Mouse (Mus musculus): Measurements from ENCODE around the gene E130308A19Rik. TPM values are rescaled to one million over a fixed set of nuclear protein-coding genes. Genes with fewer than 3 reads are reported as not detected.

Gene E130308A19Rik
- total RNA-seq, 2 experiments from 2014 or later, result 4.2 to 9.2 TPM

DNA sequence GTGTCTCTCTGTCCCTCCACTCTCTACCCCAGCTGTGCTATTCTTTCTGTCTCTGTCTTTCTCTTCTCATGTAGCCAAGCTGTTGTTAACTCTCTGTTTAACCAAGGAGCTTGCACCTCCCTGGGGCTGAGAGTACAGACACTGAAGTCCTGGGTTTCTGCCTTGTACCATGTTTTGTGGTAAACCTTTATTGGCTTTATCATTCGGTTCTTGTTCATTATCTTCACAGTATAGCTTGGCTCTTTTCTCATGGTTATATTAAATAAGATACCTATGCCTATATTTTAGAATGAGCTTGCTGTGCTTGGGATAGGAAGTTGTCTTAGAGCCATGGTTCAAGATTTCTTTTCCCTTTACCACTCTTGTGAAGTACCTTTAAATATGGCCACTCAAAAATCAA is 8.5 kb downstream of the E130308A19Rik start:
- no peak for ATAC-seq (replicated peaks; ENCODE audit: poor library complexity)

DNA sequence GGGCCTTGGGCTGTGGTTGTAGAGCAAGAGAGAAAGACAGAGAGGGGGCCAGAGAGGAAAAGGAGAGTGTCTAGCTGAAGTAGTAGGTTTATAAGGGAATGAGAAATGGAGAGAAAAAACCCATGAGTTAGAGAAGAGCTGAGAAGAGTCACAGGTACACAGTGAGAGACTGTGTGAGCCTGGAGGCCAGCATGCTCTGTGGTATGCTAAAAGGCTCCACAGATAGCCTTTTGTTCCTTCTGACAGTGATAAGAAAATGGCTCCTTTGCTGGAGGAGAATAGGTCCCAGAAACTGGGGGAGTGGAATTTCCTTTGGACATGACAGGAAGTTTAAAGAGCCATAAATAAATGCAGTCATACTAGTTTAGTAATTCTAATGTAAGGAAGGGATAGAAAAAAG is 13.2 kb downstream of the E130308A19Rik start:
- no peak for ATAC-seq (replicated peaks; ENCODE audit: poor library complexity)

DNA sequence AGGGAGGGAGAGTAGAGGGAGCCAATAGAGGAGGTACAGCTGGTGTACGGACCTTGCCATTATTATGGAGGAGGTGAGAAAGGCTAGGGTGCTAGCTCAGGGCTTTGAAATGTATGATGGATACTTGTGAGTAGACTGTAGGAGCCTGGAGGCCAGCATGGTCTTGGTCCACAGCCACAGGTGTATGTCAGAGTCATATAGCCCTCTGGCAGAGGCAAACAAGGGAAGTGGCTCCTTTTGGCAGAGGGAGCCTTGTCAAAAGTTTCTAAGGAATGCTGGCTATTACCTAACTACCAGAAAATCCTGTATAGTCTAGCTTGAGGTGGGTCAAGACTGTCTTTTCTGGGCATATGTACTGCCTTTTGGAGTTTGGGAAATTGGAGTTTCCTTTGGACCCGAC is 14.7 kb downstream of the E130308A19Rik start:
- ATAC-seq (replicated peaks; ENCODE audit: poor library complexity), result no peak

DNA sequence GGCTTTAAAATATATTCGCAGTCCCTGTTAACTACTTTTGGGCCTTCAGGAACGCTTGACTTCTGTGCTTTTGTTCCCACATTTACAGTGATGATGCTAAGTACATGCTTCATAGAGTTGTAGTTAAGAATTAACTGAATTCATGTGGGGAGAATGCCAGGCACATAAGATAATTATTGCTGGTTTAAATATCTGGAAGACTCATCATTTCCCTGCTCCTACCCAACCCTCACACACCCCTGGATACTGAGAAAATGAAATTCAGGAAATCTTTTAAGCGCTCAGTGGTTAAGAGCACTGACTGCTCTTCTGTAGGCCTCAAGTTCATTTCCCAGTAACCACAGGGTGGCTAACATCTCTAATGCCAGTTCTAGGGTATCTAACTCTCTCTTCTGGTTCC is 16.0 kb downstream of the E130308A19Rik start:
- ATAC-seq (replicated peaks; ENCODE audit: poor library complexity), result no peak

DNA sequence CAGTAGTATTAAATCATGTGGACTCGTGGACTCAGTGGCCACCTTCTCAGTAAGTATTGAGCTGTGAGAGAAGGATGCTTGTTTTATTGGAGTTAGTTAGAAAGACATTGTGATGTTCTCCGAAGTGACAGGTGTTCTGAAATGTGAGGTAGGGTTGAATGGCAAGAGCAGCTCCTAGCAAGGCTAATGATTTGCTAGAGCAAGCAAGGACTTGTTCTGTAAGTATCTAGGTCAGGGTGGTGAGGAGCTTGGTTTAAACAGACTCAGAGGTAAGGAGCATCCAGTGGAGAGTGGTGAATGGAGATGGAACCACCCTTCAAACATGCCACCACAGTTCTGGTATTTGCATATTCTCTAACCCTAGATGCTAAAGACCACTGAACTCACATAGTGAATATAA is 16.6 kb downstream of the E130308A19Rik start:
- ATAC-seq (replicated peaks; ENCODE audit: poor library complexity), result no peak

DNA sequence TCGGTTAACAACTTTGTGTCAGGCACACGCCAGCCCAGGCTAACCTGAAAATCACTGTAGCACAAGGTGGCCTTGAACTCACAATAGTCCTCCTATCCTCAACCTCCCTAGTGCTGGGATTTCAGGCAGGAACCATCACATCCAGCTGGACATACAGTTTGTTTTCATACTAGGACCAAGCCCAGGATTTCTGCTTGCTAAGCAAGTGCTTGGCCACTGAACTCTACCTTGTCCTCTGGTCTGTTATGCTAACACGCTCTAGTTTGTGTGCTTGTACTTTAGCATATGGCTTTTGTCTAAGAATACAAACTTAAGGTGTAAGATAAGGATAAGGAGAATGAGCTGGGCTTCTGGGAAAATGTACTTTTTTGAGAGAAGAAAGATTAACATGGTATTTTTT is 18.4 kb downstream of the E130308A19Rik start:
- no peak for ATAC-seq (replicated peaks; ENCODE audit: poor library complexity)

DNA sequence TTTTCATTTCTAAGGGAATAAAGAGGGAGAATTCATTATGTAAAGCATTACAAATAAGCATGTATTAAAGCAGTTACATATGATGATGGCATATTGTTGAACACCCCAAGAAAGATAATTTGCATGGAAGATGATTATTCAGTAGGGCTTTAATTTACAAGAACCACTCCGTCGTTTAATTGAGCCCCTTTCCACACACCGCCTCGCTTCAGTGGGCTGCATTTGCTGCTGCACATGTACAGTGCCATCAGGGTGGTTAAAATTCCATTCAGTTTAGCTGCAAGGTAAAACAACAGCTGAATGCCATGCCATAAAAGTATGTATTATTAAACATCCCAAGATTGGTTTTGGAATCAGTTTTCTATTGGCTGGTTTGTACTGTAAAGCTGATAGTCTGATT is 19.0 kb downstream of the E130308A19Rik start:
- ATAC-seq (replicated peaks; ENCODE audit: poor library complexity), result no peak

DNA sequence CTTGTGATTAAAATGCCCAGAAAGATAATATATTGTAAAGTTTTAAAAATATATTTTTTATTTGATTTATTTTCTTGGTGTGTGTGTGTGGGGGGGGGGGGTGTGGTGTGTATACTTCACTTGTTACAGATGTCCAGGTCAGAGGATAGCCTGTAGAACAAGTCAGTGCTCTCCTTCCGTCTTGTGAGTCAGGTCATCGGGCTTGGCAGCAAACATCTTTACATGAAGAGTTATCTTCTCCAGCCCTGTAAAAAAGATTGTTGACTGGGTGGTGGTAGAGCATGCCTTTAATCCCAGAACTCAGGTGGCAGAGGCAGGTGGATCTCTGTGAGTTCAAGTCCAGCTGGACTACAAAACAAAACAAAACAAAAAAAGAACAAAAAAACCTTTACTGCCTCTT is 19.6 kb downstream of the E130308A19Rik start:
- no peak for ATAC-seq (replicated peaks; ENCODE audit: poor library complexity)

DNA sequence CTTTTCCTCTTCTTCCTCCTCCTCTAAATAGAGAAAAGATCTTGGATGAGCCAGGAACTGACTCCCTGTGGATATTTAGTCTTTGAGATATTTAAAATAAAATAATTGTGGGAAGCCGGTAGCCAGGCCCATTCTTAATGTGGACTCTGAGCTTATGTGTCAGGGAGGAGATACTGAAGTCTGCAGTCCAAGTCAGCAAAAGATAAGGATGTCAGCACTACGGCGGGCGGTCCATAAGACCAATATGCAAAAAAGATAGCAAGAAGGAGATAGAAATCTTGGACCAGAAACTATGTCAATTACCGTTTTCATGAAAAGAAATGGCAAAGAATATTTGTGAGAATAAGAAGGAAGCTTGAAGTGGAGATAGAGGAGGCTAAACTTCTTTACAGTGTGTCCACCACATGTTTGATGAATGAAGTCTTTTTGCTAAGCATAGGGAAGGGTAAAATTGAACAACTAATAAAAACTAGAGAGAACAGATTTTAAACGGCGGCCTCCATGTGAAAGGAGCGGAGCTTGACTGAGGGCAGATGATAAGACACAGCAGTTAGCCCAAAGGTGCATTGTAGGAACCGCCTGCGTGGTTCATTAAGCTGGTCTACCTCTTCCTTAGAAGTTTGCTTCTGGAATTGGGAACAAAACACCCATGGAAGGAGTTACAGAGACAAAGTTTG is 20.1 kb downstream of the E130308A19Rik start:
- peak; percentile 78 for ATAC-seq (replicated peaks; ENCODE audit: poor library complexity)

DNA sequence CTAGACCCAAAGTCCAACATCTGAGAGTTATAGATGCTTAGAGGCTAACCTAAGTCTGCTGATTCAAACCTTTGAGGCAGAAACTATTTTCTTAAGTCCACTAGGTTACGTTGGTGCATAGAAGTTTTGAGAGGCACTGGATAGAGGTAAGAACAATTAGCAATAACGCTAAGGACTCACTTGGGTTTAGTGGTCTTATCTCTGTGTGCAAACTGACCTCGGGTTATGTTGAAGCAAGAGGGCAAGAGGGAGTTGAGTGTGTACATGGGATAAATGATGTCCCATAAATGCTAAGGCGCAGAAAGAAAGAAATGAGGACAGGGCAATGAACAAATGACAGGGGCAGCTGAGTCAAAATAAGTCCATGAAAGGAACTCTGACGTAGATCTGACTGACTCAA is 23.1 kb downstream of the E130308A19Rik start:
- ATAC-seq (replicated peaks; ENCODE audit: poor library complexity), result no peak

DNA sequence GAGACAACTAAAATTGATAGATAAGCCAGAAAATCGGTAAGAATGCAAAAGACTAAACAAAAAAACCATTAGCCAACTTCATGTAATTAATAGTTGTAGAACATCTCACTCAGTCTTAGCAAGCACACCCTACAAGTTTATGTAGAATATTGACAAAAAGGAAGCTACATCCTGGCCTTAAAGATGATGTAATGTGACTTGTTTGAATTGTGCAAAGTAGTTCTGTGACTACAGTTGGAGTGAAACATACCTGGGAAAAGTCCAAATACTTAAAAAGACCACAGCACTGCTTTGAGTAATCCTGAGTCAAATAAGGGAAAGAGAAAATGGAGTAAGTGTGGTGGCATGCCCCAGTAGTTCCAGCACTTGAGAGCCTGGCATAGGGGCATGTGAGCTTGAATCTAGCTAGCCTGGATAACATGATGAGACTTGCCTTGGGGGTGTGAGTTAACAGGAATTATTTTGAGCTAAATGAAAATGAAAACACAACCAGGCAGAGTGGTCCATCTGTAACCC is 26.2 kb downstream of the E130308A19Rik start:
- no peak for ATAC-seq (replicated peaks; ENCODE audit: poor library complexity)

DNA sequence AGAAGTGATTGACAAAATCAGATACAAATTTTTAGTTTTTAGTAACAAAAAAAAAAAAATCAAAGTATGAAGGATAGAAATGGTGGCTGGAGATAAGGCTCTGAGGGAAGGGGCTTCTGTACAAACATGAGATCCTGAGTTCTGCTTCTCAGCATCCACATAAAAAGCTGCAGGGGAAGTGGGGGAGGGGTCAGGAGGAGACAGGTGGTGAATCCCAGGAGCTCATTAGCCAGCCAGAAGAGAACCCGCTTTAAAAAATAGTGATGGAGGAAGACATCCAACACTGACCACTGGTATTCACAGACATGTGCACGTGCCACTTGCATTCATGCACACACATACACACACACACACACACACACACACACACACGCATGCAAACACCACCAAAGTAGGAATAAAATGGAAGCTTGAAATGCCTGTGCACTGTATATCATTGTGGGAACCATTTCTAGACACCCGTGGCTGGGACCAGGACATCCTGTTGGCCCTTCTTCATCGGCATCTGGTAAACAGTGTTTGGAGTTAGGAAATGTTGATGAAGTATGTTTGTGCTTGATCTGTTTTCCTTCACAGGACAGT is 30.1 kb downstream of the E130308A19Rik start:
- no peak for ATAC-seq (replicated peaks; ENCODE audit: poor library complexity)

DNA sequence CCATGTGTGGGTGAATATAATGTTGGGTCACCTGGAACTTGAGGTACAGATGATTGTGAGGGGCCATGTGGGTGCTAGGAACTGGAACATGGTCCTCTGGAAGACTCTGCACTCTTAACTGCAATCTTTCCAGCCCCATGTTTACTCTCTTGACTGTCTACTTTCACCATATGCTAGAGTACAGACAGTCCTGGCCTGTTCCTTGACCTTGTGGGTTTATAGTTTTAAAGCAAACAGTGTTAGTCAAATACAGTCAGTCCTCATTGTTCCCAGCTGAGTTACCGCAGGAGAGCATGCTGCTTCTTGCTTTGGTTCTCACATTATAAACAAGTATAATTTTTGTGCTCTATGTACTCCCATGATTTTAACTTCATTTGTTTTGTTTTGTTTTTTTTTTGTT is 36.2 kb downstream of the E130308A19Rik start:
- ATAC-seq (replicated peaks; ENCODE audit: poor library complexity), result no peak

DNA sequence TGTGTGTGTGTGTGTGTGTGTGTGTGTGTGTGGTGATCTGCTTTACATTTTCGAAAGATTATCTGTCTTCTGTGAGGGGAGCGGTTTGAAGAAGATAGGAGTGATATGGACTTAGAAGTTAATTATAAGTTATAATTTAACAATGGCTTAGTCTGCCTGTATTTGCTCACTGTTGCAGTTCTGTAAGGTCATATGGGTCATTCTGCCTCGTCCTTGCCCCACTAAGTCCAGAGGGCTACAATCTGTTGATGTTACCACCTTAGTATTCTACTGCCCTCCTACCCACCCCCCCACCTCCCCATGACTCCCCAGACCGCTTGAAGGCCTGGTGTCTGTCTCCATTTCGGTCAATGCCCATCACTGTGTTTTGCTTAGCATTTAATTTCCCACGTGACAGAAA is 37.4 kb downstream of the E130308A19Rik start:
- ATAC-seq (replicated peaks; ENCODE audit: poor library complexity), result no peak

DNA sequence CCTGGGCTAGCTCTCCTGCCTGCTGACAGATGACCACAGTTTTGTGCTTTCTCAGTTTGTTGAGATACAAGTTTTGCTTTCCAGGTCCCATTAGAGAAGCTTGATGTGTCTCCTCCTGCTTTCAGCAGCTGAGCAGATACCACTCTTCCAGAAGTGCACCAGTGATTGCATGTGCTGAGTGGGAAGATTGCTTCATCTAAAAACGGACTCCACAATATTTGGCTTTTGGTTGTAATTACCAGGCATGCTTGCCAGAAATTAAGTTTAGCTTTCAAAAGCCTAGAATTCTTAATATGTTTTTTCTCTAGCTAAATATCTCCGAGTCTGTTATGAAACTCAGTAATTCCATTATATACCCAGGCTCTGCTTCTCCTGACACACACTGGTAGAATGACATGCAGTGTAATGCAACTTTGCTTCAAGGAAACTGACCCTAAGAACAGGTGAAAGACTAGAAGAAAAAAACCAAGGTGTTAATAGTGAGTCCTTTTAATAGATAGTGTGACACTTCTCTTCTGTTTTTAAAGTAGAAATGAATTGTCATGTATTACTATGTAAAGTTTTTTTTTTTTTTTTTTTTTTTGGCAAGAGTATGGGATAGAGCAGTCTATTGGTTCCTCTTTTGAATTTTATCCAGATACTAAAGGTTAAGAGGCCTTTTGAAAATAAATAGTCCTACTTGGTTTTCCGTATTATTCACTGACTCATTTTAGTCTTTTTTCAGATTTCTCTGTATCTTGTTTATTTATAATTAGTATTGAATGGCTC is 40.7 kb downstream of the E130308A19Rik start:
- peak; percentile 27; the same call in 1 of the 2 replicates for ATAC-seq (replicated peaks; ENCODE audit: poor library complexity)

DNA sequence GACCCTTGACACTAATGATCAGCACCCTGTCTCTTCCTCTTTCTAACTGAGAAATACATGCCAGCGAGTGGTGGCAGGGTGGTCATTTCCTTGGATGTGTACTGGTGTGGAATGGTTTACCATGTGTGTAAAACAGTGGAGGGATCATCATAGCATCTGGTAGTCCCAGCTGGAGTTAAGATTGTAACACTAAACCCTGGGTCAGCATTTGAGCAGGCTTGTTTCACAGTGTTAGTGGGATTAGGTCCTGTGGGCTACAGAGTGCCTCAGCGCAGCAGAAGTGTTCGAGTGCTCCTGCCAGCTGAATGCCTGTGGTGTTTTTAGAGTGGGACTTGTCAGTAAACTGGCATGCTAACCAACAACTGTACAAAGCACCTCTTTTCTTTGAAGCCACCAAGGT is 42.0 kb downstream of the E130308A19Rik start:
- no peak for ATAC-seq (replicated peaks; ENCODE audit: poor library complexity)

DNA sequence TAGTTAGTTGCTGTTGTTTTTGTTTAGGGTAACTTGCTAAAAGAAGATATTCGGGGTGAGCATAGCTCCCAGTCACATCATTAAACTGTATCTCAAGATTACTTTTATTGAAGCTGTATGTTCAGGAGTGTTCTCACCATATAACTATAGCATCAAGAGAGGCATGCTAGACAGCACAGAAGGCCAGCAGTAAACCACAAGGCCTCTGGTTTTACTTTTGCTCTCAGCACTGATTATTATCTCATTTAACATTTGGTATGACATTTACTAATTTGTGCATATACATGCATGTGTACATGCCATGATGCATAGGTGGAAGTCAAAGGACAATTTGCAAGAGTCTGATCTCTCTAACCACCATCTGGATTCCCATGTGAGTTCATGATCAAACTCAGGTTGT is 43.1 kb downstream of the E130308A19Rik start:
- ATAC-seq (replicated peaks; ENCODE audit: poor library complexity), result no peak

DNA sequence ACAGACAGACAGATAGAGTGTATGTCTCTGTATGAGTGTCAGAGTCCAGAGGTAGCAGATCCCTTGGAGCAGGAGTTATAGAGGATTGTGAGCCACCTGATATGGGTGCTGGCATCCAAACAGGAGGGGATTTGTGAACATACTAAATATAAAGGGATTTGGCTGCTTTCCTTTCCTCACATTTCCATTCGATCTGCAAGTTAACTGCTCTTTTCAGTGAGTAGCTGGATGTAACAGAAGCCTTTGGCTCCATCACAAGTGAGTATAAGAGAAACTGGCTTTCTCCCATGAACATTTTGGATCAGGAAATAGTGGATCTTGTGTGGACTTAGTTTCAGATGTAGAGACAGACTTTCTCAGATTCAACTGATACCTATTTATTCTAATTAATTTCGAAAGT is 44.0 kb downstream of the E130308A19Rik start:
- ATAC-seq (replicated peaks; ENCODE audit: poor library complexity), result no peak

DNA sequence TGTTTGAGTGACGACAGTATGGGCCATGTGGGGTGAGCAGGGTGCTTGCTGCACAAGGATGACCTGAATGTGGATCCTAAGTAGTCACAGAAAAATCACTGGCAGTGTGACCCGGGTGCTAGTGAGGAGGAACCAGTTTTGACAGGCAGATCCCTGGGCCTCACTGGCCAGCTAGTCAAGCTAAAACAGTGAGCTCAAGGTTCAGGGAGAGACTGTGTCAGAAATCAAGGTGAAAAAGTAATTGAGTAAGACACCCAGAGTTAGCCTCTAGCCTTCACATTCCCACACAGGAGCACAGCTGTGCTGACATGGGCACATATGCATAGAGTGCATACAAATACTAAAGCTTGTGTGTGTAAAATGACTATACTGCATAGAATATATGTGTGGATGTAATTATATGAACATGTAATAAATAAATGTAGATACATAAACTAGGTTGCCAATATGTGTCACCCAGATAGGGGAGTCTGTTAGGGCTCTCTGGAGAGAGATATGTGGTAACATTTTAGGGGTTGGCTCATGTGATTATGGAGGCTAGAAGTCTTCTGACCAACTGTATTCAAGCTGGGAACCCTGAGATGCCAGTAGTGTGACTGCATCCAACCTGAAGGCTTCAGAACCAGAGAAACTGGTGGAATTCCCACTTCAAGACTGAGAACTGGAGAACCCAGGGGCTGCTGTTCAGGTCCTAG is 47.6 kb downstream of the E130308A19Rik start:
- ATAC-seq (replicated peaks; ENCODE audit: poor library complexity), result peak; percentile 63

DNA sequence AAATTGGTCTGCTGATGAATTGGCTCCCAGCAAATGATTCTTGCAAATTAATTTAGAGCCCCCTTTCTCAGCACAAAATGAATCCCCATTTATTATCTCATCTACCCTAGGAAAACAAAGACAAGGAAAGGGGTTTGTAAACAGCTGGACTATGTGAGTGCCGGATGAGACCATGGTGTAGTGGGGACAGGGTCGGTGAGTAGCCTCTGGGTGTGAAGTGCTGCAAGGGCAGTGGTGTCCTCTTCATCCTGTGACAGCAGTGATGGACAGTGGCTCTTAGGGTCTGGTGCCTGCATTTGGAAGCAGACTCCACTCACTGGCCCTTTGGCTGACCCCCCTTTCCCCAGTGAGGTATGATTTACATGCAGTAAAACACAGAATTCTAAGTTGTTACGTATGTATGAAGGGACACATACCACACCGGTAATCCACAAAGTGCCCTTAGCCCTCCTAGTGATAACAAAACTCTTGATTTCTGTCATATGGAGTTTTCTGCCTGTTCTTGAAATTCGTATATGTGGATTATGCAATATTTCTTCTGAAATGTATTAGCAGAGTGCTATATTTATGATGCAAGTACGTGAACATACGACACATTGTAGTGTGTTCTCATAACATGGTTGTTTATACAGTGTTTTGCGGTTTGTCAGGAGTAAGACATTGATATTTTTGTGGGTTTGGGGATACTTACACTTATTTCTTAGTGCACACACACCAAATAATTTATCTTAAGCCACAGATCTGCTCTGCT is 49.1 kb downstream of the E130308A19Rik start:
- ATAC-seq (replicated peaks; ENCODE audit: poor library complexity), result peak; percentile 18; the same call in 1 of the 2 replicates

DNA sequence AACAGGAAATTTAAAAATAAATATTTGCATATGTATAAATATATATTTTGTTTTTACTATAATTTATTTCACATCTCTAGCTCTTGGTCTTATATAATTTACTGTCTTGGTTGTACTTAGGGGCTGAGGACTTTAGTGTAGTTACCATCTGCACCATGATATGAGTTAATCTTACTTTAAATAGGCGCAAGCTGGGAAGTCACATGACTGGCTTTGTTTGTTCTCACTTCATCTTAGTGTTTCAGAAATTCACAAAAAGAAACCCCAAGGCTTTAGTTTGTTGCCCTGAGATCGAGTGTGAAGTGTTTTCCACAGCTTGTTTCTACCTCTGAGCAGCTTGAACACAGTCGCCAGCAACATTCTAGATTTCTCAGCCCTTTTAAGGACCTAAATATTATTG is 49.7 kb downstream of the E130308A19Rik start:
- no peak for ATAC-seq (replicated peaks; ENCODE audit: poor library complexity)
